Mouse (Mus musculus) retina, embryonic 14.5 days (tissue): ENCODE measurements around the gene Adra1b.

ENCODE experiments used
- DNase-seq: peaks from one replicate; pipeline ENCODE4 v3.0.0-alpha.2; 2015; ENCODE audit warnings: low spot score

Adra1b gene

DNA sequence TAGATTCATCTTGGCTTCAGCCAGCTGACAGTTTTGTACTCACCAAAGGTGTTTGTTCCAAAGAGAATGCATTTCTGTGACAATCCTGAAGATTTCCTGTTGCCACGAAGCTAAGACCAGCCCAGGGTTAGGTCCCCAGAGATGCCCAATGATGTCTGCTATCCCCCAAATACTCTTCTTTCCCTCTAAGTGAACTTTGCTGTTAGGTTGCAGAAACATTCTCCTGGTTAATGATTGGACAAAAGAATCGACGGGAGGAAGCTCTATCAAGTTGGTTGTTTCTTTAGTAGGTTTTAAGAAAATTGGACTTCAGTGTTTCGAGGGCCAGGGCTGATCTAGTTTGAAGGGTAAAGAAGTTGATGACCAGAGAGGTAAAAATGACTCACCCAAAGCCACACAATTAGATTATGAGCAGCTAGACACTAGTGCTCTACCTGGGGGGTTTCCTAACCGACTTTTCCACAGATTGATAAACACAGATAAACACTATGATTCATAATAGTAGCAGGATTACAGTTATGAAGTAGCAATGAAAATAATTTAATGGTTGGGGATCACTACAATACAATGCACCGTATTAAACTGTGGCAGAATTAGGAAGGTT is at the start of gene Adra1b:
Adra1b (minus strand) TSS at position 160 of the 604 bp plus-strand sequence.
- DNase-seq, result no peak

DNA sequence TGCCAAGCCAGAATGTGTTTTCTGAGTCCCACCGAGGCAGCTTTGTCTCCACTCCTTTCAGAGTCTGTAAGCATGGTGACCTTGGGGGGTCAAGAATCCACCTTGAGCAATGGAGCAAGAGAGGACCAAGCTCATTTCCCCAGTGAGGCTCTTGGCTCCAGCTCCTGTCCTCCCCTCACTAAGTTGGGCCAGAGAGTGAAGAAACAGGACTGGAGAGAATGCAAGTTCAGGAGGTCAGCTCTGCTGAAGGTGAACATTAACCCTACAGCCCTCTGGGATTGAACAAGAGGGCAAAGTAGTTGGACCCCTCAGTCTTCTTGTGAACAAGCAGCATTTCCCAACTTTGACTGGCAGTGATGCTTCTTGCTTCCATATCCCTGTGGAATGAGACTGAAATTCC is 49.3 kb upstream of the Adra1b start:
- DNase-seq, result no peak

DNA sequence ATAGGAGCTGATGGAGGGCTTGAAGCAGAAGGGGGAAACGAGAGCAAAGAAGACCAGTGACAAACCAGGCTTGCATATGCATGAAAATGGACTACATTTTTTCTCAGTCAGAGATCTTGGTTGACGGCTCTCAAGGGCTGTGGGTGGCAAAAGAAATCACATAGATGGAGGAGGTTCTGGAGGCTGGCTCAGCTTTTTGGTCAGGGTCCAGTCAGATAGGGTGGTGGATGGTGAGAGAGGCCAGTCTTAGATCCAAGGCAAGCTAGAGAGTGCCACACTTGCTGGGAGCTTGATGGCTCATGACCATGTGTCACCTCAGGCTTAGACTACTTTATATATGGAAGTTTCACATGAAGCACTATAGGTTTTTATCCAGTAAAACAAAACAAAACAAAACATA is 42.8 kb upstream of the Adra1b start:
- no peak for DNase-seq

DNA sequence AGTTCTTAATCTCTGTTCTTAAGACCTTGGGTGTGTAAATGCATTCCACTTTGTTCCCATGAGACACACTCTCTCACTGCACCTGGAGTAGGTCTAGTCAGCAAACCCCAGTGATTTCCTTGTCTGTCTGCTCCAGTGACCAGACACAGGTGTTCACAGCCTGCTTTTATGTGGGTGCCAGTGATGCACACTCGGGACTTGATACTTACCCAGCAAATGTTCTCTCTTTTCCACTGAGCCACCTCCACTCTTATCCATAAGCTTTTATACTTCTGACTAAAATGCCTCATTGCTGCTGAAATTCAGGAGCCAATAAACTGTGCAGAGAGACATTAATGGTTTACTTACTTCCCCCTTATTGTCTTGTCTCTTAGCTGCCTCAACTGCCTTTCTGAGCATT is 42.2 kb upstream of the Adra1b start:
- DNase-seq, result no peak

GRCm38 (mm10) chr11:43940501-43941202 is 39.6 kb upstream of the Adra1b start:
- no peak for DNase-seq

DNA sequence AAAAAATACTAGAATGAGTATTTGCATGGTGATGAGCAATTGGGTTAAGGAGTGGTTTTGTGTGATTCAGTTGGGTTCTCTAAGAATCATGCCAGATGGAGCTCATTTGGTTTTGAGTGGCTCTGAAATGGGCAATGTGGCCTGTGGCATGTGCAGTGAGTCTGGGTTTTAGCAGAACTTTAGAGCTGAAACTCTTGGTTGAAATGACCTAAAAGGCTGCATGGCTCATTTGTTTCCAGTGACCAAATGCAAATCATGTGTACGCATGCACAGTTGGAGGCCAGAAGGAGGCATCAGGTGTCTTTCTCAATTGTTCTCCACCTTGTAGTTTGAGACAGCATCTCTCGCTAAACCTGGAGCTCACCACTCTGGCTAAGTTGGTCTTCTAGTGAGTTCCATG is 35.0 kb upstream of the Adra1b start:
- DNase-seq, result no peak

DNA sequence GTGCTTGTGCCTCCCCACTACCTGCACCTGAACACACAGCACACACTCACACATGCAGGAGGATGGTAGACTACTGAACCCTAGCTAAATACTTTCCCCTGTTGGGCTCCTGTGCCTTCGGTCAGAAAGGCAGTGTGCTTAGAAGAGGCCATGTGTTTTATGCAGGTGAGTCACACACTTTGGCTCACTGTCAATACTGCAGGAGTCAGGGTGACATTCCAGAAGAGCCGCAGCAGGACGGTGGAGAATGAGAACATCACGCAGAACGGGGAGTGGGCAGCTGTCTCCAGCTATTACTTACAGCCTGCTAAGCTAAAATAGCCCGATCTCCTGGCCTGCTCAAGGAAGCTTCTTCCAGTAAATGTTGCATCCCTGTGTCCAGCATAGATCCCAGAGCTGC is 32.5 kb upstream of the Adra1b start:
- DNase-seq, result no peak

- DNase-seq, result no peak
Observed at GRCm38 (mm10) chr11:43933000-43933399, 32.0 kb upstream of the Adra1b start.

DNA sequence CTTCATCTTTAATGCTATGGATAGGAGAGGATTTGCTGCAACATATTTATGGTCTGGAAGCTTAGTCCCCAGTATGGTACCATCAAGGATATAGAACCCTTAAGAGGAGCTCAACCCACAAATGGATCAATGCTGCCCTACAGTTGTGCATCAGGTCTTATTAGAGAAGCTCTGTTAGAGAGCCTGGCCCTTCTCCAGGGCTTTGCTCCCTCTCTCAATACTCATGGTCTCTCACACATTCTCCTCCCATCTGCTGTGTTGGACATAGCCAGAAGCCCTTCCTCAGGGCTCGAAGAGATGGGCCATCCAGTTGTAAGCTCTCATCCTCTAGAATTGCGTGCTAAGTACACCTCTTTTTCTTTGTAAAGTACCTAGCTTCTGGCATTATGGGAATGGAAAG is 29.2 kb upstream of the Adra1b start:
- no peak for DNase-seq

- DNase-seq, result no peak
Observed at GRCm38 (mm10) chr11:43929706-43930105, 28.7 kb upstream of the Adra1b start.

- DNase-seq, result no peak
Observed at GRCm38 (mm10) chr11:43929178-43929577, 28.2 kb upstream of the Adra1b start.

DNA sequence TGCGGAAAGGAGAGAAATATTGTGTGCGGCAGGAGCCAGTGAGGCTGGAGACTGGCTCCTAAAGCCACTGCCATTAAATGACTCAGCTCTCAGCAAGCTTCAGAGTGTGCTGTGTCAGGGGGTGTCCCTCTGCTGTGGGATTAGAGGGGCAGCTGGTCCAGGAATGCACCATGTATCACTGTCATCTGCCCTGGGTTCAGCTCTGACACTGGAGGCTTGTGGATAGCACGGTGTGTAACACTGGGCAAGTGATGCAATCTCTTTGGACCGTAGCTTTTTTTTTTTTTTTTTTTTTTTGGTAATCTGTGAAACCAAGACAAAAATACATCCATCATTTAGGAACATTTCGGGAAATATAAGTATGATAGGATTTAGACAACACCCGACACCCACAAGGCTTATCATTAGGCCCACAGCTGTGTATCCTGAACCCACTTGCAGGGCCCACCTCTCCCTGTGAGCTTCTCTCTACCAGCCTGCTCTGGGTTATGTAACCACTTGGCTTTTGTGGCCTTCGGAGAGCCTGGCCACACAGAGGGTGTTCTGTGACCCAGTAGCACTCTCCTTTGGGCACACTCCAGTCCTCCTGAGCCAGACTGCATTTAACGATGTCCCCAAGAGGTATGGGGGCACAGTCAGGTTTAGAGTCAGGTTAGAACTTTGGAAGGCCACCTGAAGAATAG is 26.3 kb upstream of the Adra1b start:
- DNase-seq, result no peak

DNA sequence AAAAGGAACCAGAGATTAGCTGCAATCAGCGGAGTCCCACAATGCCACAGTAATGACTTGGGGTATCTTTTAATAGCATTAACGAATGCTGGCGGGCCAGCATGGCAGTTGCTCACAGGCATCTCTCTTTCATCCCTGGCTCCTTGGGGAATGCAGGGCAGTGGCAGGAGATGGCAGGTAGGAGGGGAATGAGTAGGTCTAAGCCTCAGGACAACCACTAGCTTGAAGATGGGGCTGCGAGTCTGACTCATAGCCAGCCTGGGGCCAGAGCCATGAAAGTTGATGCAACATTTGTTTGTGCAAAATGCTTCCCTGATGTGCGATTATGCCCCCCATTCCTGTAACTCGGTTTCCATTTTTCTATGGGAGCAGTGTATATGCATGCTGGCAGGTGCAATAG is 25.2 kb upstream of the Adra1b start:
- peak; percentile 23 for DNase-seq

DNA sequence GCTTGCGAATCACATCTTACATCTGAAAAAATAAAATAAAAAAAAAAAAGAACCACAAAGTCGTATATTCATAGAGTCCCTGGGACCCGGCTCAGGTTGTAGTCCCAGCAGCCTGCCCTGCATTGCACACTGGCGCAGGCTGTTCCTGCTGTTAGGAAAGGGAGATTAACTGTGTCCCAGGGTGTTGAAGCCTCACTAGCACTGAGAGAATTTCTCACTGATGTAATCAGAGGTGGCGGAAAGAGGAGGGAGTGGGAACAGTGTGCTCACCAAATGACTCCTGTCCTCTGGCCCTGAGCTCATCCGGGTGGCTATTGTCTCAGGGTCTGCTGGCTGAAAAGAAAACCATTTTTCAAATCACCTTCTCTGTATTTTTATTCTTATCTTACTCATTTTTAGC is 24.6 kb upstream of the Adra1b start:
- DNase-seq, result peak; percentile 41

DNA sequence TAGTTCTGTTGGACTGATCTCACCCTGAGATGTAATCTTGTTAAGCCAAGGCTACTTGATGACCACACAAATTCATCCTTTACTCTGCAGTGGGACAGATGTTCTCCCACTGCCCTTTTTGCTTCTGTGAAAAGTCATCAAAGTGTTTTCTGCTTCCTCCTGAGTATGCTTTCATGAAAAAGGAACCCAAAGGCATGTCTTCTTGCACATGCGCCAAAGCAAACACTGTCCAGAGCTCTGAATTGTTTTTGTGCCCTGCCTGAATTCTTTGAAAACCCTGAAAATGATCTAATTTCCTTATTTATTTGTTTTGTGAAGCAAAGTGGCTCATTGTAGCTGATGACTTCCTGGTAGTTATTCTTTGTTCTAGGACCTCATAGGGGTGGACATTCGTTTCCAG is 20.7 kb upstream of the Adra1b start:
- DNase-seq, result no peak

- no peak for DNase-seq
Observed at GRCm38 (mm10) chr11:43919492-43920055, 18.6 kb upstream of the Adra1b start.

DNA sequence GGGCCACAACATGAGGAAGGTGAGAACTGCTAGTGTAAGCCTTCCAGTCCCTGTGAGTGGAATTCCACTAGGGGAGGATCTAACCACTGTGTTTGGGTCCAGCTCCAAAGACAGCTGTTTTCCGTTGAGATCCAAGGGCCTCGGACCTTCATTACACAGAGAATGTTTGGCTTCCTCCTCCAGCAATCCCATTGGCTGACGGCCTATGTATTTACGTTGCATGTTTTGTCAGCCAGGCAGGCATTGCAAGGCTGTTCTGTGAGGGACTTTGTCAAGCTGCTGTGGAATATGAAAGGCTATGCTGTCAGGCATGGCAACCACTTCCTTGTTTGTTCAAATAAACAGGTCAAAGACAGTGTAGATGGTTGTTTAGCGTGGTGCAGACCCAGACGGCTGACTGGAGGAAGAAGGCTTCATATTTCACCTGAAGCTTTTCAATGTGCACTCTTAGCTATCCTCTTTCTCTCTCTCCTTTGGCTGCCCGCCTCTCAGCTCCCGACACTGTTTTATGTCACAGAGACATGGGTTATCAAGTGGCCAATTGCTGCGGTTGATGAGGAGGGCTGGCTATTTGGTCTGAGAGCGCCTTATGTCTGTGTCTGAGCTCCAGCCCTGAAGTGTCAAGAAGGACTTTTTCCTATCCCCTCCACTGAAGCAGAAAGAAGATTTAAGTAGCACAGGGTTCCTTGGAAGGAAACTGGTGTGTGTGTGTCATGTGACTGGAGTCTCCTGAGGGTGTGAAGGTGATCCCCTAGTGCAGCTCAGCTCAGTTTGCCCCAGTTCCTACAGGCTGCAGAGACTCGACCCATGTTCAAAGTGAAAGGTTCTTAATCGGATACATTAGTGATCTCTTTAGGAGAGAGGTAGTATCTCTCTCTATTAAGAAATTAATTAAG is 13.8 kb upstream of the Adra1b start:
- no peak for DNase-seq

DNA sequence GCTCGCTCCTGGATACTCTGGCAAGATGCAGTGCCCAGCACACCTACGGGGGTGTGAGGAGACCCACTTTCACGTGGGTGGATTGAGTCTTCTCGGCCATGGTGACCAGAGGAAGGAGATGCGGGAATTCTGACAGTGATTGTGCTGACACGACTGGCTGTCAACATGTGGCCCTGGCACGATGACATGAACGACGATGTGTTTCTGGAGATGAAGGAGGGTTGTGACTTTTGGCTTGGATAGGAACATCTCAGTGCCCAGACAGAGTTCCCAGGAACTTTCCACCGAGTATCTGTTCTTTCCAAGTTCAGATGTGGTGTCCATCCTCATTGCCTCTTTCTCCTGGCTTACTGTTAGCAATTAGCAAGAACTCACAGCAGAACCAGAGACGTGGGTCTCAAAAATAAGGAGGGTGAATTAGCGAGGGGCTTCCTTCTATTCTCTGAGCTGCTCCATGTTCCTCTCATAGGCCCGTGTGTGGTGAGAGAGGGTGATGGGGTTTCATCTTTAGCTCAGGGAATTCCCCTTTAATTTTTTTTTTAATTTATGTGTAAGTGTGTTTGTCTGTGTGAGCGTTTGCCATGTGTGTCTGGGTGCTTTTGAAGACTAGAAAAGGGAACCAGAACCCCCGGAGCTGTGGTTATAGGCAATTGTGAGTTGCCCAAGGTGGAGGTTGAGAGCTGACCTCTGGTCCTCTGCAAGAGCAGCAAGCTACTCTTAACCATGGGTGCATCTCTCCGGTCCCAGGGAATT is 11.3 kb upstream of the Adra1b start:
- DNase-seq, result no peak

- no peak for DNase-seq
Observed at GRCm38 (mm10) chr11:43911646-43912045, 10.6 kb upstream of the Adra1b start.

DNA sequence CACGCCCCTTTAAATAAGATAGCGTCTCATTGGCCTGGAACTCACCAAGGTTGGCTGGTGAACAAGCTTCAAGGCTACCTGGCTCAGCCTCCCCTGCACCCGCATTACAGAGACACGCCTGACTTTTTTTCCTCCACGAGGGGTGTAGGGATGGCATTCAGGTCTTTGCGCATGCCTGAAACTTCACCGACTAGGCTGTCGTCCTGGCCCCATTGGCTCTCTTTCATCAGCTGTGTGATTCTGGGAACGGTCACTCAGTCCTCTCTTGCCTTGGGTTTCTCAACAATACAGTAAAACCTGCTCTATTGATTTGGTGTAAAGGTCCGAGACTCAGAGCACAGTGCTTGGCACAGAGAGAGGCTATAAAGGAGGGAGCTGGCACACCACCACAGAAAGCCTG is 2.3 kb upstream of the Adra1b start:
- no peak for DNase-seq

GRCm38 (mm10) chr11:43899696-43900095 is 1.3 kb downstream of the Adra1b start:
- DNase-seq, result no peak
